Mouse (Mus musculus) liver, embryonic 13.5 days (tissue): ENCODE measurements at regions not wholly inside any gene's neighbourhood (a gene's known extent, or its start where the extent isn't known, plus 50 kb on each side); places are given as distances from the start of the nearest gene placed in this dataset.
A peak's percentile ranks its signal among the peaks of the same experiment; 100 is the strongest.

Source experiments
- ATAC-seq: fragments of 200-750 bp; cut with Nextera tagmentation; 2 replicates; pipeline ENCODE4 v1.8.0; 2017; ENCODE audit warnings: low read depth, mild to moderate bottlenecking, moderate number of reproducible peaks, moderate library complexity
- DNase-seq: peaks from one replicate; pipeline ENCODE4 v3.0.0; 2022
- H3K27ac ChIP-seq: fragments of 300-500 bp; sonication (generic); 2 replicates; pipeline ENCODE4 v1.5.1; 2015; ENCODE audit warnings: moderate library complexity, mild to moderate bottlenecking, inconsistent platforms
- H3K27me3 ChIP-seq: fragments of 300-500 bp; sonication (generic); 2 replicates; pipeline ENCODE4 v1.6.1; 2015; ENCODE audit warnings: mild to moderate bottlenecking, inconsistent platforms
- H3K36me3 ChIP-seq: fragments of 300-500 bp; sonication (generic); 2 replicates; pipeline ENCODE4 v1.6.1; 2015; ENCODE audit warnings: mild to moderate bottlenecking, inconsistent platforms
- H3K4me1 ChIP-seq: fragments of 300-500 bp; sonication (generic); replicated peaks from 2 replicates; pipeline ENCODE4 v1.6.1; 2015; ENCODE audit warnings: inconsistent platforms
- H3K4me2 ChIP-seq: fragments of 300-500 bp; sonication (generic); 2 replicates; pipeline ENCODE4 v1.6.1; 2015; ENCODE audit warnings: inconsistent platforms, mild to moderate bottlenecking, moderate library complexity
- H3K4me3 ChIP-seq: fragments of 300-500 bp; sonication (generic); replicated peaks from 2 replicates; pipeline ENCODE4 v1.5.1; 2015; ENCODE audit warnings: mild to moderate bottlenecking, inconsistent platforms
- H3K9ac ChIP-seq: fragments of 300-500 bp; sonication (generic); 2 replicates; pipeline ENCODE4 v1.6.1; 2015; ENCODE audit warnings: mild to moderate bottlenecking, inconsistent platforms
- H3K9me3 ChIP-seq: fragments of 300-500 bp; sonication (generic); replicated peaks from 2 replicates; pipeline ENCODE4 v1.6.1; 2016; ENCODE audit warnings: inconsistent platforms
- WGBS: fragments of 180-500 bp; shearing (Covaris S2); methylation state at CpG from one replicate; pipeline ENCODE4 v1.1.7; 2015; ENCODE audit not compliant: insufficient replicate concordance; 5-methylcytosine and 5-hydroxymethylcytosine counted together

GRCm38 (mm10) chr2:117003976-117004375, 117.2 kb upstream of the Spred1 start:
- H3K36me3 ChIP-seq: no peaks in the 10 kb centered on the region
- WGBS: 71% methylated on average over 2 of the region's 2 CpGs
- no peaks in the 10 kb centered on the region for H3K27me3 ChIP-seq
- H3K4me2 ChIP-seq: no peak overlapping the region
- H3K4me3 ChIP-seq: no peak overlapping the region
- H3K9me3 ChIP-seq: no peaks in the 10 kb centered on the region
- no peak overlapping the region for H3K27ac ChIP-seq
- no peak overlapping the region for H3K9ac ChIP-seq
- DNase-seq (no peak), ATAC-seq (no peak)
- peaks cover 15% of the 10 kb centered on the region for H3K4me1 ChIP-seq

GRCm38 (mm10) chr2:117006846-117007245, 114.3 kb upstream of the Spred1 start:
- H3K9me3 ChIP-seq: no peaks in the 10 kb centered on the region
- no peak for DNase-seq
- no peak overlapping the region for H3K4me2 ChIP-seq
- no peaks in the 10 kb centered on the region for H3K36me3 ChIP-seq
- no peak overlapping the region for H3K27ac ChIP-seq
- no peaks in the 10 kb centered on the region for H3K27me3 ChIP-seq
- no peak overlapping the region for H3K4me3 ChIP-seq
- WGBS: 79% methylated on average over 2 of the region's 2 CpGs
- H3K9ac ChIP-seq: no peak overlapping the region
- no peak for ATAC-seq
- H3K4me1 ChIP-seq: no peaks in the 10 kb centered on the region; the same call in 1 of the 2 replicates

- no peaks in the 10 kb centered on the region for H3K36me3 ChIP-seq
- H3K27me3 ChIP-seq: no peaks in the 10 kb centered on the region
- H3K27ac ChIP-seq: no peak overlapping the region
- ATAC-seq: peak; percentile 62; the same call in 1 of the 2 replicates
- no peak for DNase-seq
- no peak overlapping the region for H3K9ac ChIP-seq
- no peak overlapping the region for H3K4me2 ChIP-seq
- no peaks in the 10 kb centered on the region; the same call in 1 of the 2 replicates for H3K4me1 ChIP-seq
- H3K4me3 ChIP-seq: no peak overlapping the region
- no peaks in the 10 kb centered on the region for H3K9me3 ChIP-seq
Measured at GRCm38 (mm10) chr2:117008922-117009321, 112.3 kb upstream of the Spred1 start.

GRCm38 (mm10) chr2:117010001-117010400, 111.2 kb upstream of the Spred1 start:
- H3K4me3 ChIP-seq: no peak overlapping the region
- no peaks in the 10 kb centered on the region for H3K36me3 ChIP-seq
- H3K27ac ChIP-seq: no peak overlapping the region
- H3K27me3 ChIP-seq: no peaks in the 10 kb centered on the region
- ATAC-seq: no peak
- no peak overlapping the region for H3K9ac ChIP-seq
- no peak overlapping the region for H3K4me2 ChIP-seq
- no peak for DNase-seq
- 61% methylated on average over 6 of the region's 6 CpGs for WGBS
- H3K9me3 ChIP-seq: no peaks in the 10 kb centered on the region
- peaks cover 4% of the 10 kb centered on the region for H3K4me1 ChIP-seq

GRCm38 (mm10) chr2:117010942-117011341, 110.2 kb upstream of the Spred1 start:
- no peak for DNase-seq
- H3K4me1 ChIP-seq: peaks cover 4% of the 10 kb centered on the region
- H3K4me2 ChIP-seq: no peak overlapping the region
- no peak overlapping the region for H3K4me3 ChIP-seq
- ATAC-seq: no peak
- no peaks in the 10 kb centered on the region for H3K27me3 ChIP-seq
- H3K9ac ChIP-seq: no peak overlapping the region
- H3K9me3 ChIP-seq: no peaks in the 10 kb centered on the region
- H3K36me3 ChIP-seq: no peaks in the 10 kb centered on the region
- H3K27ac ChIP-seq: no peak overlapping the region

- 44% methylated on average over 12 of the region's 12 CpGs for whole genome bisulfite sequencing
Measured at GRCm38 (mm10) chr2:117017921-117018651, 103.1 kb upstream of the Spred1 start.

GRCm38 (mm10) chr2:117018917-117019538, 102.1 kb upstream of the Spred1 start:
- no peak overlapping the region for H3K4me2 ChIP-seq
- peaks cover 13% of the 10 kb centered on the region for H3K4me1 ChIP-seq
- no peak for ATAC-seq
- H3K4me3 ChIP-seq: no peak overlapping the region
- H3K9me3 ChIP-seq: no peaks in the 10 kb centered on the region
- no peak overlapping the region for H3K9ac ChIP-seq
- H3K27ac ChIP-seq: no peak overlapping the region
- WGBS: 29% methylated on average over 6 of the region's 6 CpGs
- DNase-seq: no peak
- H3K36me3 ChIP-seq: no peaks in the 10 kb centered on the region
- H3K27me3 ChIP-seq: no peaks in the 10 kb centered on the region

More at GRCm38 (mm10) chr2:117017921-117018651, 103.1 kb upstream of the Spred1 start:
- no peak for DNase-seq
- H3K4me3 ChIP-seq: no peak overlapping the region
- H3K4me1 ChIP-seq: peaks cover 13% of the 10 kb centered on the region
- H3K9ac ChIP-seq: no peak overlapping the region
- no peaks in the 10 kb centered on the region for H3K27me3 ChIP-seq
- H3K36me3 ChIP-seq: no peaks in the 10 kb centered on the region
- no peak for ATAC-seq
- H3K9me3 ChIP-seq: no peaks in the 10 kb centered on the region
- no peak overlapping the region for H3K4me2 ChIP-seq
- no peak overlapping the region for H3K27ac ChIP-seq

GRCm38 (mm10) chr2:117019552-117019951, 101.6 kb upstream of the Spred1 start:
- Histone ChIP-seq H3K4me3 (no peak overlapping the region), H3K36me3 (no peaks in the 10 kb centered on the region), H3K9me3 (no peaks in the 10 kb centered on the region), H3K4me1 (peaks cover 11% of the 10 kb centered on the region), H3K27ac (no peak overlapping the region), H3K4me2 (no peak overlapping the region), H3K27me3 (no peaks in the 10 kb centered on the region), H3K9ac (no peak overlapping the region)
- ATAC-seq: no peak
- no peak for DNase-seq
- WGBS: 67% methylated on average over 1 of the region's 1 CpGs

GRCm38 (mm10) chr2:117021787-117022186, 99.4 kb upstream of the Spred1 start:
- Histone ChIP-seq H3K4me1 (peaks cover 9% of the 10 kb centered on the region; the same call in 1 of the 2 replicates), H3K27me3 (no peaks in the 10 kb centered on the region), H3K9me3 (no peaks in the 10 kb centered on the region), H3K9ac (no peak overlapping the region), H3K4me3 (no peak overlapping the region), H3K36me3 (no peaks in the 10 kb centered on the region), H3K4me2 (no peak overlapping the region), H3K27ac (no peak overlapping the region)
- no peak for DNase-seq
- 43% methylated on average over 6 of the region's 6 CpGs for WGBS
- no peak for ATAC-seq

- H3K4me1 ChIP-seq: peaks cover 7% of the 10 kb centered on the region; the same call in 1 of the 2 replicates
Measured at GRCm38 (mm10) chr2:117023436-117023835, 97.7 kb upstream of the Spred1 start.

GRCm38 (mm10) chr2:117027071-117027470, 94.1 kb upstream of the Spred1 start:
- Histone ChIP-seq H3K4me3 (no peak overlapping the region), H3K9ac (no peak overlapping the region), H3K9me3 (no peaks in the 10 kb centered on the region), H3K4me2 (no peak overlapping the region), H3K4me1 (no peaks in the 10 kb centered on the region), H3K36me3 (no peaks in the 10 kb centered on the region), H3K27me3 (no peaks in the 10 kb centered on the region), H3K27ac (no peak overlapping the region)
- no peak for ATAC-seq
- DNase-seq: no peak
- 45% methylated on average over 4 of the region's 4 CpGs for whole genome bisulfite sequencing

More at GRCm38 (mm10) chr2:117023436-117023835, 97.7 kb upstream of the Spred1 start:
- Histone ChIP-seq H3K36me3 (no peaks in the 10 kb centered on the region), H3K4me3 (no peak overlapping the region), H3K9ac (no peak overlapping the region), H3K4me2 (no peak overlapping the region), H3K9me3 (no peaks in the 10 kb centered on the region), H3K27ac (no peak overlapping the region), H3K27me3 (no peaks in the 10 kb centered on the region)
- DNase-seq (no peak), ATAC-seq (no peak)
- 76% methylated on average over 1 of the region's 1 CpGs for WGBS

GRCm38 (mm10) chr2:117028771-117029170, 92.4 kb upstream of the Spred1 start:
- no peaks in the 10 kb centered on the region for H3K27me3 ChIP-seq
- DNase-seq (no peak), ATAC-seq (no peak)
- no peak overlapping the region for H3K27ac ChIP-seq
- H3K4me1 ChIP-seq: no peaks in the 10 kb centered on the region
- H3K4me3 ChIP-seq: no peak overlapping the region
- no peaks in the 10 kb centered on the region for H3K9me3 ChIP-seq
- no peak overlapping the region for H3K4me2 ChIP-seq
- 58% methylated on average over 6 of the region's 6 CpGs for WGBS
- H3K9ac ChIP-seq: no peak overlapping the region
- no peaks in the 10 kb centered on the region for H3K36me3 ChIP-seq
